Mouse (Mus musculus) testis, adult 2 months (tissue): ENCODE data around the gene Tmub1.

Source experiments
- CTCF ChIP-seq: fragments of 200-500 bp; IDR thresholded peaks from 2 replicates; pipeline ENCODE4 v1.5.1; 2012; ENCODE audit warnings: low read depth, mild to moderate bottlenecking, inconsistent platforms, low read length, moderate library complexity; ENCODE audit not compliant: control insufficient read depth, insufficient read depth, insufficient replicate concordance
- POLR2A ChIP-seq: fragments of 200-500 bp; IDR thresholded peaks from 2 replicates; pipeline ENCODE4 v1.6.1; 2012; ENCODE audit warnings: low read depth, mild to moderate bottlenecking, inconsistent platforms, low read length, moderate library complexity; ENCODE audit not compliant: control insufficient read depth

DNA sequence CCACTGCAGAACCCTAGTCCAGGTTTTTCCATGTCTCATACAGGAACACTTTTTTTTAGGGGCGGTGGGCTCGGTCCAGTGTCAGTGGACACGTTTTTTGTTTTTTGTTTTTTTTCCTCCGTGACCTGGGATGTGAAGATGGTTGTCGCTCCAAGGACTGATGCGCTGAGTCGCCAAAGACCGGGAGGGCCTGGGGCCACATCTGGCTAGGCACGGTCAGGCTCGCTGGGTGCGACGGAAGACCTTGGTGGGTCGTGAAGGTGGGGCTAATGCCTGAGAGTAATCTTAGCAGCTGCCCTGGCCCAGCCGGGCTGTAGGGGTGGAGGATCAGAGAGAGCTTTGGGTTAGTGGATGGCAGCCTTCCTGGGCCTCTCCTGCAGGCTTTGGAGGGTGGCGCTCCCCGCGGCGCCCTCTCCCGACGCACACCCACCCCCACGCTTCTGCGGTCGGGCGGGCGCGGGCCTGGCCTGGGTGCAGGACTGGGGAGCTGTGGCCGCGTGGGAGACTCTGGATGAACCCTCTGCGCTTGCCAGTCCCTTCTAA is 5.1 kb upstream of the Tmub1 start:
- TF ChIP-seq CTCF (no peak), POLR2A (no peak)
